Mouse (Mus musculus) effector memory CD4-positive, alpha-beta T cell, adult 5 months (primary cell): ENCODE data around the gene Exog. TPM values are rescaled to one million over a fixed set of nuclear protein-coding genes. Genes with fewer than 3 reads are reported as not detected.

Source experiments
- polyA plus RNA-seq: library from polyadenylated mRNA; unstranded; fragments of 100-300 nt; shearing (Covaris generic); gene quantifications from one replicate; pipeline ENCODE4 v1.2.1, GENCODE M21; 2017

Gene Exog
- polyA plus RNA-seq = 5.5 TPM

DNA sequence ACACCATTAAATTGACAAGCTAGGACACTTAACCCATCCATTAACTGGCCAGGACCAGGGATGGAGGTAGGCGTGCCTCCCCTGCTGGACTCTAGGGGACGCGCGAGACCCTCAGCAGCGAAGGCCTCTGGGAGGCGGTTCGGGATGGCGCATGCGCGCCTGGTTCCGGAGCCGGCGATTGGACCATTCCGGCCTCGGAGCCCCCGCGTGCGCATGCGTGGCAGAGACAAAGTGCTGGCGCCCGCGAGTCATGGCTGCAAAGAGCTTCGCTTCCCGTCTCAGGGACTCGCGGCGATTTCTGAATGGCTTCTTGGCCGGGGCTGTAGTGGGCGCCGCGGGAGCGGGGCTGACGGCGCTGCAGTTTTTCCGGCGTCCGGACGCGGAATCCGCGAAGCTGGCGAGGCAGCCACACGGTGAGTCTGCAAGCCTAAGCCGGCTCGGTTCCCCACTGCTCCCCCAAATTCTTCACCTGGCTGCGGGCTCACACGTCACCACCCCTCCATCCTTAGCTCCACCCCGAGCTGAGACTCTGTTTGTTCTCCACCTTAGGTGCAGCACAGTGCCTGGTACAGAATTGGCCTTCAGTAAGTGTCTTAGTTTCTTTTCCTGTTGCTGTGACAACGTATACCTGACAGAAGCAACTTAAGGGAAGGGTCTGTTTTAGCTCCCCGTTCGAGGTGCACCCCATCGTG, at the start of gene Exog:
Gene Exog, plus strand, starts transcription at position 206 of the 692 bp plus-strand sequence.

GRCm38 (mm10) chr9:119401801-119402214, 42.9 kb upstream of the Exog start, which contains the start of gene Acvr2b:
Gene Acvr2b (plus strand): TSS chr9:119402118.

Other genes with a start within 250 kb of the Exog start
- not detected for gene Slc22a13, start 235.8 kb upstream of the Exog start, polyA plus RNA-seq
- 31.7 TPM for gene Oxsr1, start 122.5 kb upstream of the Exog start, polyA plus RNA-seq
- gene Acaa1a, start 105.3 kb upstream of the Exog start, polyA plus RNA-seq = 75.7 TPM
- 48.8 TPM for gene Myd88, start 103.5 kb upstream of the Exog start, polyA plus RNA-seq
- gene Xylb, start 87.6 kb upstream of the Exog start, polyA plus RNA-seq = 0.84 TPM
- gene Slc22a14, start 79.4 kb upstream of the Exog start, polyA plus RNA-seq = not detected
- gene Acvr2b, start 42.8 kb upstream of the Exog start, polyA plus RNA-seq = 0.47 TPM
- gene Scn5a, start 134.1 kb downstream of the Exog start, polyA plus RNA-seq = not detected